Mouse (Mus musculus): Measurements from ENCODE around the gene Kcng4. TPM values are rescaled to one million over a fixed set of nuclear protein-coding genes. Genes with fewer than 3 reads are reported as not detected.

Kcng4 gene
- under 1 TPM; 0.30 to 0.33 TPM for total RNA-seq (2021)
- long read RNA-seq, experiment 1 = 0 reads
- long read RNA-seq, experiment 2, partial matches to known transcripts = 0 of 1 reads
- long read RNA-seq, experiment 2, other reads (novel, unspliced or antisense) = 1 of 1 reads

DNA sequence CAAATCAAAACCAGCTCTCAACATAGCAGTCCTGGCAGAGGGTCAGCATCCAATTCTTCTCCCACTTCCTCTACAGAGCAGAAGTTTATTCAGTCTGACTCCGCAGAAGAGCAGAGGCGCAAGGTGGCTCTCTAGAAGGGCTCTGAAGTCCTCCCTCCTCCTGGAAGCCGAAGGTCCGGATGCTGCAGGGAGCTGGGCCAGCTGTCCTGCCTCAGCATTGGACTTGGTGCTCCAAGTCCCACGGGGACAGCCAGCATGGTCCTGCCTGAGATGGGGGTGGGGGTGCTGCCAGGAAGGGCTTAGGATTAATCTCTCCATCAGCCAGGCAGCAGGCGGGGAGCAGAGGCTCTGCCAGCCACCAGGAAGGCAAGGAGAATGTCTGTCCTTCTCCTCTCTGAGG lies at the start of gene Kcng4:
Gene Kcng4 (minus strand): TSS at position 303 of the 400 bp plus-strand sequence.
- DNase-seq = peak in 1 of 2 experiments; percentile 42

GRCm38 (mm10) chr8:119679184-119679583 lies 43.7 kb upstream of the Kcng4 start:
- peak; percentile 28 to 52 for DNase-seq

- peak; percentile 71 to 76 for DNase-seq
These were observed 42.8 kb upstream of the Kcng4 start for GRCm38 (mm10) chr8:119678138-119678843.

GRCm38 (mm10) chr8:119676389-119676788 lies 40.9 kb upstream of the Kcng4 start:
- peak; percentile 91 to 93 for DNase-seq

DNA sequence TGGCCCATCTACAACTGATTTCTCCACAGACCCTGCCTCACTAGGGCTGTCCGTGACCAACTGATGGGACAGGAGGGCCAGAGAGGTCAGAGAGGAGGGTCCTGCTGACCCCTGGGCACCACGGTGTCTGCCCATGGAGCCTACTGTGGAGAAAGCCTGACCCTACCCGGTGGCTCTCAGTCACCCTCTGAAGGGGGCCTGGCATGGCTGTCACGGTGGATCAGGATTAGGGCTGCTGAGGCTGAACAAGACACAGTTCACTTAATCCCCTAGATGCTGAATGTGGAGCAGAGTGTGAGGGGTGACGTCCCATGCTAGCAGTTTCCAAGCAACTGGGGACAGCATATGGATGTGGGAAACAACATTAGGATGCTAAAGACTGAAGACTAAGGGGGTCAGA lies 40.0 kb upstream of the Kcng4 start:
- no peak for DNase-seq

DNA sequence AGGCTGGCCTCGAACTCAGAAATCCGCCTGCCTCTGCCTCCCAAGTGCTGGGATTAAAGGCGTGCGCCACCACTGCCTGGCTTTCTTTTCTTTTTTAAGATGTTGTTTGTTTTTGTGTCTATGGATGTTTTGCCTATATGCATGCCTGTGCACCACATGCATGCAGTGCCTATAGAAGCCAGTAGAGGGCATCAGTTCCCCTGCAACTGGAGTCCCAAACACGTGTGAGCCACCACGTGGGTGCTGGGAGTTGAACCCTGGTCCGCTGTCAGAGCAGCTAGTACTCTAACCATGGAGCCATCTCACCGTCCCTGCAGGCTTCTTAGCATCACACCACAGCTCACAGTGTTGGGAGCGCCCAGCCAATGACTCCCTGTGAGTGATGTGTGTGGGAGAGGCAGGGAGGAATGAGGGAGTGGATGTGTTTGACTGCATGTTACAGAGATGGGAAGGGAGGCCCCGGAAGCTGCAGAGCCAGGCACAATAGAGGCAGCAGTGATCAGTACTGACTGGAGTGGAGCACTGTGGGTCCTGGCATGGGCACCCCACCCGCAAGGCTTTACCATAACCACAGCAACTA lies 38.6 kb upstream of the Kcng4 start:
- DNase-seq = no peak

DNA sequence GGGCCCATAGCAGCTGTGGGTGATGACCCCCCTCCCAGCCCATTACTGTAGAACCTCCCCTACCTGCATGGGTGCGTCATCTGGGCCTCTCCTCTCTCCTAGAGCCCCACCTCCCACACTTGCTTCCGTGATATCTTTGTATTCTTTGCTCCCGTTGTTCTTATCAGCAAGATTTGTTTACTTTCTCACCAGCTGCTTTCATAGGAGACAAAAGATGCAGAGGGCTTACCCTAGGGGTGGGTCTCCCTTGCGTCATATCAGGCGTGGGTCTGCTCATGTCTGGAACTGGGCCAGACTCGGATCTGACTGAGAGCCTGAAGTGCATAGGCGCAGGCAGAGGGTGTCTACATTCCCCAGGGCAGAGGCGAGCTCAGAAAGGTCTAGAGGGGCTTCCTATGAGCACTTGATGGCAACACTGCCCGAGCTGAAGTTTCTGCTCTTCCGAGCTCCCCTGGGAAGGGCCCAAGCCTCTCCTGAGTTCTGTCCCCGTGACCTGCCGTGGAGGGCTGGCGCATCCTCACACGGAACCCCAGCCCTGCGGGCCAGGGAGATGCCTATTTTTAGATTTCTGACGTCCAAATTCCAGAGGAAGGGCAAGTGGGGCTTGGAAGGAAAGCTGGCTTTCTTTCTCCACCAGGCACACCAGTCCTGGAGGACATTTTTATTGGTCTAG lies 35.1 kb upstream of the Kcng4 start:
- DNase-seq = peak; percentile 61 to 71

DNA sequence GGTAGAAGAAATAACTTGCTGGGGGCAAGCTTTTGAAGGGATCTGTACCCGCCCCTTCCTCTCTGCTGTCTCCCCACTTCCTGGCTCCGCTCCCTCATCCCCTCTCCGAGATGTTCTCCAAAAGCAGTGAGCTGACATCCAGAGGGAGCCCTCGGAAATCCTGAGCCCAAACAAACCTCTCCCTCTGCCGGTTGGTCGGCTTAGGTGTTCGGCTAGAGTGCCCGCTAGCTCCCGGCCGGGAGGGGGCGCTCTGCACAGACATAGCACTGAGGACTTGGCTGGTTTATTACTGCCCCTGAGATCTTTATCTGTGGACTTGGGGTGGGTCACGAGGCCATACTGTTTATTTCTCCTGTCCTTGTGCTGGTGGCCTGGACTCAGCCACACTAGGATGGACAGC lies 33.8 kb upstream of the Kcng4 start:
- peak in 1 of 2 experiments; percentile 36 for DNase-seq

- DNase-seq = peak; percentile 19 to 32
These were observed 33.0 kb upstream of the Kcng4 start for GRCm38 (mm10) chr8:119668447-119668846.

- peak; percentile 26 to 44 for DNase-seq
These were observed 30.9 kb upstream of the Kcng4 start, which contains the start of gene Wfdc1 for GRCm38 (mm10) chr8:119666219-119666951. TSS of gene Wfdc1 (plus strand) at chr8:119666365.

- peak in 1 of 2 experiments; percentile 37 for DNase-seq
These were observed 29.8 kb upstream of the Kcng4 start for GRCm38 (mm10) chr8:119665270-119665669.

DNA sequence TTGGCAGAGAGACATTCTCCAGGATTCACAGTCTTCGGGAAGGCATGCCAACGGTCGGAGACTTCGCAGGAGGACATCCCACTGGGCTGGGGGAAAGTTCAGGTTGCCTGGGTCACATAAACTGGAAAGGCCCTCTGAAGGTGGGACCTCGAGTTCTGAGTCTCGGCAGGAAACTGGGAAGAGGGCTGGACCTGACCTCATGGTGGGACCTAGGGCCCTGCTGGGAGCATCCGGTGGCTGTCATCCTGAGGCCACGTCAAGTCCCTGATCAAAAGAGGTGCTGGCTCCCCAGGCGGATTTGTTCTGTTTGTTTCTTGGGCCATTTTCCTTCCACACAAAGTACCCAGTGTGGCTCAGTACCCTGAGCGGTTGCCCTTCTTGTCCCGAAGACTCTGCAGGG lies 28.0 kb upstream of the Kcng4 start:
- no peak for DNase-seq

- DNase-seq = no peak
These were observed 26.4 kb upstream of the Kcng4 start for GRCm38 (mm10) chr8:119661892-119662291.

- DNase-seq = peak; percentile 83 to 86
These were observed 25.6 kb upstream of the Kcng4 start for GRCm38 (mm10) chr8:119661081-119661480.

- DNase-seq = peak in 1 of 2 experiments; percentile 66
These were observed 21.4 kb upstream of the Kcng4 start for GRCm38 (mm10) chr8:119656709-119657464.

- peak in 1 of 2 experiments; percentile 27 for DNase-seq
These were observed 15.8 kb upstream of the Kcng4 start for GRCm38 (mm10) chr8:119651324-119651723.

GRCm38 (mm10) chr8:119646846-119647245 lies 11.4 kb upstream of the Kcng4 start:
- no peak for DNase-seq

GRCm38 (mm10) chr8:119646197-119646596 lies 10.7 kb upstream of the Kcng4 start:
- no peak for DNase-seq

GRCm38 (mm10) chr8:119644981-119645597 lies 9.6 kb upstream of the Kcng4 start:
- no peak for DNase-seq

GRCm38 (mm10) chr8:119644429-119644960 lies 9.0 kb upstream of the Kcng4 start:
- DNase-seq = no peak

DNA sequence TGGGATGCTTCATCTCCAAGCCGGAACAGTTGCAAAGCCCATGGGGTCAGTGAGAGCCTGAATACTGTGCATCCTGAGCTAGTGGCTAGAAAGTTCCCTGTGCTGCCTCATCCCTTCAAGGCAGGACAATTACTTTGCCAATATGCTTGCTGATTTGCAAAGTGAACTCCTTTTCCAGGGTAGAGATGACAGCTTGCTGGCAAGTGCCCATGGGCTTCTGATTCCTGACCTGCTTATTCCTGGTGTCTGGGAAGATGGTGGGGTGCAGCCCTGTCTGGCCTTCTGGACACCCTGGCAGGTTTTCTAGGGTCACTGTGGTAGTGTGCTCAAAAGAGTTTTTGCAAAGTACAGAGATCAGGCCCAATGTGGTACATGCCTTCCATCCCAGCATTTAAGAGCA lies 7.5 kb upstream of the Kcng4 start:
- DNase-seq = no peak
